Mouse (Mus musculus): Measurements from ENCODE around the gene Ccdc170. TPM values are rescaled to one million over a fixed set of nuclear protein-coding genes. Genes with fewer than 3 reads are reported as not detected.
"Not testable (repeated sequence)": the region's sequence is repeated elsewhere in the genome, so short reads cannot be mapped to it uniquely, and the experiment has no call there.

The Ccdc170 gene
- total RNA-seq, 4 experiments from 2014 or later, result 0.59 to 0.94 (median 0.66) TPM

GRCm38 (mm10) chr10:4598916-4599315 is 116.6 kb downstream of the Ccdc170 start:
- DNase-seq (ENCODE audit: low spot score in 2 of 2), result no peak

DNA sequence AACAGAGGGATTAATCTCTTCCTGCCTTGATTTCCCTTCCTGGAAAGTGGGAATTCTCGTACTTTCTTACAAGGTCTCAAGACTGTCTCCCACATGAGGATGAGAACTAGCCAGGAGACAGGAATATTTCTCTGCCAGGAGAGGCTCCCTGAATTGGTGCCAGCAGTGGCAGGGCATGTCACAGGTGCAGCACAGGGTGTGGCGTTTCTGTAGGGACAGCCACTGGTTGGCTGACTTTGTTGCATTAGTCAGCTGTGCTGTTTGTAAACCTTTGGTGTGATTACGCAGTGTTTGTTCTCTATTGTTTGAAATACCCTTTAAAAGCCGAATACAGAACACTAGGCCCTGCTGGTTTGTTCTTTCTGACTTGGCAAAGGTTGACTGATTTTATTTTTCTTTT is 117.3 kb downstream of the Ccdc170 start:
- DNase-seq (ENCODE audit: low spot score in 2 of 2), result no peak

DNA sequence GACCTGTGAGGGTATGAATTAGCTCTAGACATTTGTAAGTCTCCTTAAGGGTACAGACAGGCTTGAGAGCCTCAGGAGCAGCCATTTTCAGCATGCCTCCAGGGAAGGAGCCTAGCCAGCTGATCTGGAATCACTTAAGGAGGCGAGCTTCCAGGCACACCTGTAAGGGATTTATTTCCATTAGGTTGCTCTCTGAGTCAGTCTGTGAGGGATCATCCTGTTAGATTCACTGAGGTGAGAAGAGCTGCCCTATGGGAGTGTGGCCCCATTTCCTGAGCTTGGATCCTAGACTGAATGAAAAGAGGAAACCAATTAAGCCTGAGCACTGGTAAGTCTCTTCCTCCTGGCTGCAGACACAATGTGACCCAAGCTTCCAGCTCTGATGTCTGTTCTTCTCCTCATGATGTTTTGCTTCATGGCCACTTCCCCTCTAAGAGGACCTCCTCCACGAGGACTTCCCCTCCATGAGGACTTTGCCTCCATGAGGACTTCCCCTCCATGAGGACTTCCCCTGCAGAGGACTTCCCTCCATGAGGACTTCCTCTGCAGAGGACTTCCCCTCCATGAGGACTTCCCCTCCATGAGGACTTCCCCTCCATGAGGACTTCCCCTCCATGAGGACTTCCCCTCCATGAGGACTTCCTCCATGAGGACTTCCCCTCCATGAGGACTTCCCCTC is 118.6 kb downstream of the Ccdc170 start:
- DNase-seq (ENCODE audit: low spot score in 2 of 2), result no peak

GRCm38 (mm10) chr10:4601612-4602011 is 119.3 kb downstream of the Ccdc170 start:
- DNase-seq (ENCODE audit: low spot score in 2 of 2), result not testable (repeated sequence)

- no peak for DNase-seq (ENCODE audit: low spot score in 2 of 2)
Observed at GRCm38 (mm10) chr10:4602466-4602865, 120.2 kb downstream of the Ccdc170 start.

DNA sequence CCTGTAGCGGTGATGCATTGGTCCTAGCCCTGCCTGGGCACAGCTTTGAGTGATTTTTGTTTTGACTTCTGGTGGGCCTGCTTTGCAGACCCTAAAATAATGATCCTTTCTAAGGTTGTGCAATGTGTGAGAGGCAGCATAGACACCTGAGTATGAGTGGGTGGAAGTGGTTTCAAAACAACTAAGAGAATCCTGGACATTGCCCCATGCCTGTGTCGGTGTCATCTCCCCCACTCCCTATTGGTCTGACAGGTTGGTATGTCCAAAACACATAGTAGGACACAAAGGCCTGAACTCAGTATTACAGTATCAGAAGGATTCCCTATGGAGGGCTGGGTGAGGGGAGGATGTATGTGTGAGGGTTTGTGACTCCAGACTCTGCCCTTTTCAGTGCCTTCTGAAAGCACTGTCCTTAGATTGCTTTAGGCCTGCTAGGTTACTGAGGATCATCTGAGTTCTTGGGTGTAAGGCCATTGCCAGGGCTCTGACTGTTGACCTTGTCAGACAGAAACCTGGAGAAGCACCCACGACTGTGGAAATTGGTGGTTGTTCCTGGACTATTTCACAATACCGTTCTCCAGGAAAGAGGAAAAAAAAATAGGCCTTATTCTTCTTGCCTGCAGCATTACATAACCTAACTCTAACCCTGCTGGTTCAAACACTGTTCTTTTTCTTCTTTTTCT is 122.4 kb downstream of the Ccdc170 start:
- DNase-seq (ENCODE audit: low spot score in 2 of 2), result no peak

DNA sequence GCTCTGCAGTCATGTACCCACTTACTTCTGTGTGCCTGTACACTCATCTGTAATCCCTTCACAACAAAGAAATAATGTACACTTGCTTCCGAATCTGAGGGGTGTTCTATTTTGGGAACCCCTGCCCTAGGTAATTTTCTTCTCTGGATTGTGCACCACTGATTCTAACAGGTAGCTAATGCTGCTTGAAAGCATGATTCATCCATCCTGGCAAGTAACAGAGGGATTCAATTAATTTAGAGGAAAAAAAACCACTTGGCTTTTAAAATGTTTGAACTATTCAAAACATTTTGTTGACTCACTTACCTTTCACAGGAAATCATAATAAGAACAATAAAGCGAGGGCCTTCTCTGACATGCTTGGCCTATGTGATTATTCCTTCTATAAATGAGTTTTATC is 127.9 kb downstream of the Ccdc170 start:
- no peak for DNase-seq (ENCODE audit: low spot score in 2 of 2)

- DNase-seq (ENCODE audit: low spot score in 2 of 2), result no peak
Observed at GRCm38 (mm10) chr10:4611386-4612155, 129.3 kb downstream of the Ccdc170 start, which contains the start of gene Esr1. Gene Esr1 (plus strand): TSS chr10:4611593.

Other genes starting within 250 kb of the Ccdc170 start
- gene Akap12, start 216.1 kb upstream of the Ccdc170 start, total RNA-seq (2022), result 10 to 100 TPM; 13.7 to 17.5 (median 14.1) TPM
- gene Zbtb2, start 94.4 kb upstream of the Ccdc170 start, total RNA-seq (2022), result 10 to 100 TPM; 11.9 to 14.7 (median 13.0) TPM
- gene Rmnd1, start 50.1 kb upstream of the Ccdc170 start, total RNA-seq (2022), result 10 to 100 TPM; 32.4 to 45.3 (median 38.4) TPM
- 10 to 100 TPM; 17.8 to 28.3 (median 22.7) TPM for gene Armt1, start 50.0 kb upstream of the Ccdc170 start, total RNA-seq (2022)
- 1 to 10 TPM; 3.3 to 4.0 (median 3.6) TPM for gene Esr1, start 129.1 kb downstream of the Ccdc170 start, total RNA-seq (2022)

Measured in layer of hippocampus, adult 8-10 months (tissue).